Mouse (Mus musculus) adrenal gland, postnatal 0 days (tissue): Measurements from ENCODE around the gene Atp6v1e1. TPM values are rescaled to one million over a fixed set of nuclear protein-coding genes. Genes with fewer than 3 reads are reported as not detected.

ENCODE experiments used
- microRNA-seq: library from miRNA; unstranded; fragments of <30 nt; microRNA quantifications from one replicate; pipeline ENCODE4, GENCODE M21; 2016; ENCODE audit warnings: borderline replicate concordance; ENCODE audit not compliant: insufficient number of aligned reads
- polyA plus RNA-seq: library from polyadenylated mRNA; unstranded; fragments of >200 nt; fragmentation: Nextera tagmentation; extraction: Ambion mirVana; gene quantifications from 2 replicates; pipeline ENCODE4 v1.2.1, GENCODE M21; 2015

The Atp6v1e1 gene
- polyA plus RNA-seq: 326 and 467 TPM in 2 replicates

DNA sequence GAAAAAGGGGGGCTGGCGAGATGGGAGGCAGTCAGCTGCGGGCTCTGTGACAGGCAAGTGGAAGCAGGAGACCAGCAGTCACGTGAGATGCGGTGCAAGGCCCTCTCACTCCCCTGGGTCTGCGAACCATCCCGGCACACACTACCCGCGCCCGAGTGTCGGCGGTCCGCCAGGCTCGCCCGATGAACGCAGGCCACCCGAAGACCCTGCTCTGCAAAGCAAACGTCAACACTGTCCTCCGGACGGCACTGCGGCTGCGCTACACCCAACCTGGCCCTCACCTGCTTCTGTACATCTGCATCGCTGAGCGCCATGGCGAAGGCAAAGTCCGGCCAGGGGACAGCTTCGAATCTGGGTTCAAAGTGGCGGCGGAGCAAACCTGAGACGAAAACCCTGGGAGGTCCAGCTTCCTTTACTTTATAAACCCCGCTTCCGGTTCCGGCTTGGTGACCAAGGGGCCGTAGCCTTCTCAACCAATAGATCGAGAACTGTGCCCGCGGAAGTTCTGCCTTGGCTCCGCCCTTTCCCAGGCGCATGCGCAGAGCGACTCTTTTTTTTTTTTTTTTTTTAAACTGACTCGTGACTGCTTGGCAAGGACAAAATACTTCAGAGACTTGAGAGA lies at the start of gene Atp6v1e1:
Atp6v1e1 (minus strand) TSS at position 487 of the 622 bp plus-strand sequence.

GRCm38 (mm10) chr6:120835474-120836374 lies 13.1 kb upstream of the Atp6v1e1 start, which contains the start of gene Bcl2l13:
Gene Bcl2l13, plus strand, starts transcription at chr6:120836212.

DNA sequence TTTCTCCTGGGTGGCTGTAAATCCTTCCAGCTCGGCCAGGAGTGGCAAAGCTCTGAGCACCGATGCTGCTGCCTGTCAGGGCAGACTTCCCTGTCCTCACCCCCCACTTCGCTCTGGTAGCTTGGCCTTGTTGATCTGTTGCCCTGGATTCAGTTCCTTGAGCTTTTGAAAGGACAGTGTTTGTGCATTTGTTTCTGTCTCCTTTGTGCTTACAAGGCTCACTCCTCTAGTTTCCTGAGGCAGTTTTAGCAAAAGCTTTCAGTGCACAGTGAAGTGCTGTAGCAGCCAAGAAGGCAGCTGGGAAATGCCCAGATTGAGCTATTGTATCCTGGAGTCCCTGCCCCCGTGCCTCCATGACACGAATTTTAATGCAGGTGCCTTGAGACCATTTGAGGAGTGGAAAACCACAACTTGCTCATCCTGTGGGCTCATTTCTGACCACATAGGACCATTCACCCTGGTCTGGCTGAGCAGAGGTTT lies 49.4 kb downstream of the Atp6v1e1 start, which contains the start of gene Slc25a18:
Slc25a18 (plus strand) TSS at position 430 of the 480 bp plus-strand sequence.

Small RNA genes lying within 50 kb of the gene (microRNA-seq; reads per million reads assigned to microRNA genes)
- not detected for gene Gm25193

Other genes with a start within 250 kb of the Atp6v1e1 start
- 0.77 and 1.6 TPM in 2 replicates for gene Cecr2, start 156.4 kb downstream of the Atp6v1e1 start, polyA plus RNA-seq
- gene Slc25a18, start 49.2 kb downstream of the Atp6v1e1 start, polyA plus RNA-seq: 0.91 and 3.1 TPM in 2 replicates
- gene Bcl2l13, start 13.4 kb upstream of the Atp6v1e1 start, polyA plus RNA-seq: 12.0 and 18.6 TPM in 2 replicates
- 12.2 and 19.8 TPM in 2 replicates for gene Bid, start 94.1 kb upstream of the Atp6v1e1 start, polyA plus RNA-seq